Mouse (Mus musculus) hindbrain, postnatal 0 days (tissue): ENCODE measurements around the gene Nsl1. TPM values are rescaled to one million over a fixed set of nuclear protein-coding genes. Genes with fewer than 3 reads are reported as not detected.
"Not testable (repeated sequence)": the region's sequence is repeated elsewhere in the genome, so short reads cannot be mapped to it uniquely, and the experiment has no call there.

ENCODE experiments used
- ATAC-seq: fragments of 200-750 bp; cut with Nextera tagmentation; 2 replicates; pipeline ENCODE4 v1.8.0; 2017; ENCODE audit warnings: mild to moderate bottlenecking, moderate TSS enrichment, moderate library complexity
- DNase-seq: peaks from one replicate; pipeline ENCODE4 v3.0.0-alpha.2; 2015; ENCODE audit warnings: low spot score
- H3K27ac ChIP-seq: fragments of 300-500 bp; sonication (generic); 2 replicates; pipeline ENCODE4 v1.5.1; 2014; ENCODE audit warnings: mild to moderate bottlenecking
- H3K27me3 ChIP-seq: fragments of 300-500 bp; sonication (generic); 2 replicates; pipeline ENCODE4 v1.6.1; 2014; ENCODE audit warnings: low read length, mixed read lengths; ENCODE audit not compliant: insufficient read depth
- H3K36me3 ChIP-seq: fragments of 300-500 bp; sonication (generic); 2 replicates; pipeline ENCODE4 v1.6.1; 2014; ENCODE audit warnings: low read length, mixed read lengths; ENCODE audit not compliant: insufficient read depth
- H3K4me1 ChIP-seq: fragments of 300-500 bp; sonication (generic); 2 replicates; pipeline ENCODE4 v1.6.1; 2014; ENCODE audit warnings: antibody characterized with exemption, low read length, mixed read lengths; ENCODE audit not compliant: insufficient read depth
- H3K4me2 ChIP-seq: fragments of 300-500 bp; sonication (generic); 2 replicates; pipeline ENCODE4 v1.6.1; 2014; ENCODE audit warnings: low read depth, mild to moderate bottlenecking, low read length, moderate library complexity, mixed read lengths
- H3K4me3 ChIP-seq: fragments of 300-500 bp; sonication (generic); 2 replicates; pipeline ENCODE4 v1.5.1; 2014; ENCODE audit warnings: low read length
- H3K9ac ChIP-seq: fragments of 300-500 bp; sonication (generic); replicated peaks from 2 replicates; pipeline ENCODE4 v1.6.1; 2014; ENCODE audit warnings: mild to moderate bottlenecking, low read length, moderate library complexity, mixed read lengths
- H3K9me3 ChIP-seq: fragments of 300-500 bp; sonication (generic); 2 replicates; pipeline ENCODE4 v1.6.1; 2016; ENCODE audit warnings: low read length, mixed read lengths
- CTCF ChIP-seq: IDR thresholded peaks from 2 replicates; pipeline ENCODE4 v1.5.1; 2016; ENCODE audit warnings: antibody characterized with exemption, control low read depth, low read depth
- WGBS: fragments of 180-500 bp; shearing (Covaris S2); extraction: QIAGEN DNeasy Blood & Tissue Kit; methylation state at CpG from one replicate; pipeline ENCODE4 v1.1.7; 2014; 5-methylcytosine and 5-hydroxymethylcytosine counted together
- polyA plus RNA-seq: library from polyadenylated mRNA; unstranded; fragments of >200 nt; fragmentation: Nextera tagmentation; extraction: Ambion mirVana; gene quantifications from 2 replicates; pipeline ENCODE4 v1.2.1, GENCODE M21; 2015
- total RNA-seq: library from RNA; depleted of rRNA; stranded (reverse); fragments of >200 nt; gene quantifications from 2 replicates; pipeline ENCODE4 v1.2.3, GENCODE M21; 2014; rRNA removed

Nsl1 gene
- 1.2 and 2.7 TPM in 2 replicates for total RNA-seq
- polyA plus RNA-seq = 3.2 and 4.4 TPM in 2 replicates

DNA sequence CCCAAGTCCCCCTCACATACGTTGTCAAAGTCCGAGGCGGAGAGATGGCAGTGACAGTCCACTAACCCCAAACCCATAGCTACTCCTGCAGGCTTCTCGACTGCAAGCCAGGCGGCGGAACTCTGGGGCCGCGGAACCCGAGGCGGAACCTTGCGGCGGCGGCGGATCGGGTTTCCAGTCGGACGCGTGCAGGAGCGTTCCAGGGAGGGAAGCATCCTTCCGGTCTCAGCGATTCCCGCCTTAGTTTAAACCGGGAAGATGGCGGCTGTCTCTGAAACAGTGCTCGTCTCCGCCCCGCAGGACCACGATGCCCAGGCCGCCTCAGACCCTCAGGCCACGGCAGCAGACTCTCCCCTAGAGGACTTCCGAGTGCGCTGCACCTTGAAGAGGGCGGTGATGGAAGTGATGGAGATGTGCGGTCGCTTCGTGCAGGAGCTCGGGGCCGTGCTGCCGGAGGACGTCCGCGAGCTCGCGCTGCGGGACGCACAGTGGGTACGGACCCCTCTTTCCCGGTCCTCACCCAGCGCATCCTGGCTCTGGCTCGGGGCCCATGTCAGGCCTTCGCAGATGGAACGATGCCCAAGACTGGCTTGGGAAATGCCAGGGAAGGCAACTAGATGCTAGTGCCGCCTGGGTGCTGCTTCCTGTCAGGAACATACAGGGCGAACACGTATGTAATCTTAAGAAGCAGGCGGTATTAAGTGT lies at the start of gene Nsl1, which contains the start of gene Tatdn3:
TSS of gene Nsl1 (plus strand) at position 232 of the 705 bp plus-strand sequence.
TSS of gene Tatdn3 (minus strand) at position 152 of the 705 bp plus-strand sequence.
- Histone ChIP-seq H3K4me1 (peaks cover 7% of the 10 kb centered on the region; the same call in 1 of the 2 replicates), H3K9ac (peak within 1 kb of the TSS; percentile 71), H3K27ac (peak within 1 kb of the TSS; percentile 78), H3K36me3 (no peaks in the 10 kb centered on the region), H3K4me3 (peak within 1 kb of the TSS; percentile 63), H3K4me2 (peak within 1 kb of the TSS; percentile 87), H3K9me3 (no peaks in the 10 kb centered on the region), H3K27me3 (no peaks in the 10 kb centered on the region)
- DNase-seq (peak; percentile 94), ATAC-seq (peak; percentile 94)
- WGBS = under 1% methylated on average over 56 of the region's 56 CpGs
- TF ChIP-seq CTCF = peak; percentile 60

DNA sequence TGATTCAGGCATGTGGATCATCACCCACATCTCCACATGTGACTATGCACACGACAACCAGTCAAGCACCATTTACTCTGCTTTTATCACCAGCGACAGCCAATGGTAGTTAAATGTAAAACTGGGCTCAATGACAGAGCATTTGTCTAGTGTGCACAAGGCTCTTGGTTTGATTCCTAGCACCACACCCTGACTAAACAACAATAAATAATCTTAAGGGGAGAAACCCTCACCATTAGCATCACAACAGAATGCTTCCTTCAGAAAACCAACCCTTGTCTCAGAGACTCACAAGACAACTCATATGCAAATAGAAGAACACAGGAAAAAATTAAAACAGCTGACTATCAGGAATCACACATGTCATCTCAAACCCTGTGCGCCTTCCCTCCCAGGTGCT lies 48.5 kb upstream of the Nsl1 start:
- H3K27ac ChIP-seq = no peak overlapping the region
- H3K4me2 ChIP-seq = no peak overlapping the region
- no peaks in the 10 kb centered on the region for H3K9me3 ChIP-seq
- no peak for TF ChIP-seq CTCF
- ATAC-seq (no peak), DNase-seq (no peak)
- no peaks in the 10 kb centered on the region for H3K27me3 ChIP-seq
- no peak overlapping the region for H3K4me3 ChIP-seq
- over 99% methylated on average over 3 of the region's 3 CpGs for WGBS
- H3K4me1 ChIP-seq = no peaks in the 10 kb centered on the region
- peaks cover 26% of the 10 kb centered on the region for H3K36me3 ChIP-seq
- no peak overlapping the region for H3K9ac ChIP-seq

DNA sequence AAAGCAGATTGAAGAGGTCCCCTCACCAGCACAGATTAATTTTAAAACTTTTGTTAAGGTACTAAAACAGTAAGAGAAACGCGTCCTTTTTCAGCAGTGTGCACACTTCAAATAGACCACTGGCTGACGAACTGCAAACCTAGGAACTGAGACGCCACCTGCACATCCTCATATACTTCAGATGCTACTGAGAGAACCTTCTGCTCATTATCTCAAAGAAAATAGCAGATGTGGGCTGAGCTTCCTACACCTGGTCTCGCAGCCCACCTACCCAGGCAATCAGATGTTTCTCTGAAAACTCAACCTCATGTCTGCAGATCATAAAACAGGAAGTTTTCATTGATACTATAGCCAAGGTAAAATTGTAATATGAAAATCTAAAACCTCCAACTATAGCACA lies 43.0 kb upstream of the Nsl1 start:
- Histone ChIP-seq H3K36me3 (peaks cover 5% of the 10 kb centered on the region; the same call in 1 of the 2 replicates), H3K4me1 (peaks cover 3% of the 10 kb centered on the region; the same call in 1 of the 2 replicates), H3K4me2 (no peak overlapping the region), H3K4me3 (no peak overlapping the region), H3K27me3 (no peaks in the 10 kb centered on the region), H3K9ac (no peak overlapping the region), H3K9me3 (no peaks in the 10 kb centered on the region), H3K27ac (no peak overlapping the region)
- DNase-seq (no peak), ATAC-seq (no peak)
- WGBS = 90% methylated on average over 5 of the region's 5 CpGs
- no peak for TF ChIP-seq CTCF

DNA sequence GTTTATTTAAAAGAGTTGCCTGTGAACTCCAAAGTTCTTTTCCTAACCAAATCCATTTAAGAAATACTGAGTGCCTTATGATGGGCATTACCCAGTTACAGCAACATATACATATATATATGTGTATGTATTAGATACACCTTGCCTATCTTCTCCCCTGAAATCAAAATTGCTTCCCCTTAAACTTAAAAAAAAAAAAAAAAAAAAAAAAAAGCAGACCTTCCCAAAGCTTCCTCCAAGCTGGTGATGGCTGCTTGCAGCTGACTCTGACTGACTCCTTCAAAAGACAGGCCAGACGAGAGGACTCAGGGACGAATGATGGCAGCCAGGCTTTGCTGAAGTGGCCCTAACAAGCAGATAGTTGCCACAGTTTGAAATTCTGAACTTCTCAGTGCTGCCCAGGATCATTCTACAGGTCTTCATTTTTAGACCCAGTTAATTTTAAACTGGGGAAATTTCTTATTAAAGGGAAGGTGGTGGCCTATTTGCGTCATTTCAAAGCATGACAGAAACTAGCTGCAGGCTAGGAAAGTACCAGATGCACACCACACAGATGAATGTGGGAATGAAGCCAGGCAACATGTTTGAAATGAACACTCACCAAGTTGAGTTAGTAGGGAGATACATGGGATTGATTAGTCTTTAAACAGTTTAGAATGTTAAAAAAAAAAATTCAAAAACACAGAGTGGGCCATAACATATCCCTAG lies 42.4 kb upstream of the Nsl1 start:
- no peak overlapping the region for H3K4me3 ChIP-seq
- no peak for ATAC-seq
- H3K27me3 ChIP-seq = no peaks in the 10 kb centered on the region
- H3K9ac ChIP-seq = no peak overlapping the region
- no peak for TF ChIP-seq CTCF
- peaks cover 4% of the 10 kb centered on the region; the same call in 1 of the 2 replicates for H3K36me3 ChIP-seq
- no peaks in the 10 kb centered on the region for H3K9me3 ChIP-seq
- DNase-seq = no peak
- 81% methylated on average over 3 of the region's 3 CpGs for WGBS
- H3K4me2 ChIP-seq = no peak overlapping the region
- H3K4me1 ChIP-seq = peaks cover 6% of the 10 kb centered on the region; the same call in 1 of the 2 replicates
- no peak overlapping the region for H3K27ac ChIP-seq

DNA sequence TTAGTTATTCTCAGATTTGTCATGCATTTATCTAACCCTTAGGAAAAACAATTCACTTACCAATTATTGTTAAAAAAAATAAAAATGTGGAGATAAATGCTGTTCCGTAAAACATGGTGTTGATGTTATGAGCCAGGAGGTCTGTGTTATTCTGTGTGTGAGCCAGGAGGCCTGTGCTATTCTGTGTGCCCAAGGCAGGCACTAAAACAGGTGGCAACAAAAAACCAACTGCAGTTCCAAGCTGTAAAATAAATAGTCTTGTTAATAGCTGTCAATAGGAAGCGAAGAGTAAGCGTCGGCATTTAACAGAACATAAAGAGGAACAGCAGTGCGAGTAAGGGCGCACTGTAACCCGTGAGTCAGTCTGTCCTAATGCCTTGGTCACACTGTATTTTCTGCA lies 41.8 kb upstream of the Nsl1 start:
- 85% methylated on average over 7 of the region's 7 CpGs for WGBS
- no peak for ATAC-seq
- Histone ChIP-seq H3K27ac (no peak overlapping the region), H3K4me1 (peaks cover 6% of the 10 kb centered on the region; the same call in 1 of the 2 replicates), H3K9ac (no peak overlapping the region), H3K9me3 (no peaks in the 10 kb centered on the region), H3K27me3 (no peaks in the 10 kb centered on the region), H3K36me3 (peaks cover 4% of the 10 kb centered on the region; the same call in 1 of the 2 replicates), H3K4me2 (no peak overlapping the region), H3K4me3 (no peak overlapping the region)
- no peak for TF ChIP-seq CTCF
- DNase-seq = no peak

DNA sequence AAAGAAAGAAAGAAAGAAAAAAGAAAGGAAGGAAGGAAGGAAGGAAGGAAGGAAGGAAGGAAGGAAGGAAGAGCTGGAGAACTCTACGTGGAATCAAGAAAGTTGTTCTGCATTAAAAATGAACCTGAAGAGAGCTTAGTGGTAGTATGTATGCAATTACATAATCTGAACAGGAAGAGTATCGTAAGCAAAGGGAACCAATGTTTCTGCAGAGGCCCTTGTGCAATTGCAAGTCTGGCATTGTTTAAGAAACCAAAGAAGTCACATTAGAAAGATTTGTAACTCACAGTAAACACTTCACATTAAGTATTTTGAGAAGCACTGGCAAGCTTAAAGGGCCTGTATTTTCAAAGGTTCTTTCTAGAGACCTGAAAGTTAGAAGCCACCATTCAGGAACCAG lies 39.7 kb upstream of the Nsl1 start:
- Histone ChIP-seq H3K27me3 (no peaks in the 10 kb centered on the region), H3K9me3 (no peaks in the 10 kb centered on the region), H3K4me3 (no peak overlapping the region), H3K36me3 (no peaks in the 10 kb centered on the region), H3K4me2 (no peak overlapping the region), H3K4me1 (peaks cover 13% of the 10 kb centered on the region), H3K9ac (no peak overlapping the region), H3K27ac (no peak overlapping the region)
- no peak for ATAC-seq
- no peak for DNase-seq
- WGBS = 90% methylated on average over 2 of the region's 2 CpGs
- no peak for TF ChIP-seq CTCF

DNA sequence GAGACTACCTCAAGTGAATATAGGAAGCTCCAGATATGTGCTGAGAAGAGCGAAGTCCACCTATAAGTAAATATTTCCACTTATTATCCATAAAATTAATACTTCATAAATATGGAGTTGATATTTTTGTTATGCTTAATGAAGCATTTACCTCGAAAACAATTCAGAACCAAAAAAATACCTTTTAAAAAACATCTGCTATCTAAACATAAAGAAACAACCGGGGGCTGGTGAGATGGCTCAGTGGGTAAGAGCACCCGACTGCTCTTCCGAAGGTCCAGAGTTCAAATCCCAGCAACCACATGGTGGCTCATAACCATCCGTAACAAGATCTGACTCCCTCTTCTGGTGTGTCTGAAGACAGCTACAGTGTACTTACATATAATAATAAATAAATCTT lies 39.0 kb upstream of the Nsl1 start:
- H3K36me3 ChIP-seq, H3K27ac ChIP-seq, ATAC-seq, DNase-seq, H3K27me3 ChIP-seq, H3K4me2 ChIP-seq, H3K4me3 ChIP-seq, H3K9me3 ChIP-seq, H3K9ac ChIP-seq: not testable (repeated sequence)
- peaks cover 13% of the 10 kb centered on the region for H3K4me1 ChIP-seq
- WGBS = 96% methylated on average over 5 of the region's 6 CpGs
